Mouse (Mus musculus) heart, adult 2 months (tissue): ENCODE measurements at regions not wholly inside any gene's neighbourhood (a gene's known extent, or its start where the extent isn't known, plus 50 kb on each side); places are given as distances from the start of the nearest gene placed in this dataset.

Experiments used
- CTCF ChIP-seq: fragments of 200-600 bp; IDR thresholded peaks from 2 replicates; pipeline ENCODE4 v1.8.1; 2022; ENCODE audit warnings: antibody characterized with exemption, mild to moderate bottlenecking, moderate library complexity
- EP300 ChIP-seq: fragments of 200-500 bp; IDR thresholded peaks from 2 replicates; pipeline ENCODE4 v1.6.1; 2011; ENCODE audit warnings: low read depth, low read length, control low read depth; ENCODE audit not compliant: insufficient read depth
- POLR2A ChIP-seq: fragments of 200-500 bp; IDR thresholded peaks from 2 replicates; pipeline ENCODE4 v1.6.1; 2011; ENCODE audit warnings: mild to moderate bottlenecking, low read depth, low read length, control low read depth; ENCODE audit not compliant: insufficient read depth

DNA sequence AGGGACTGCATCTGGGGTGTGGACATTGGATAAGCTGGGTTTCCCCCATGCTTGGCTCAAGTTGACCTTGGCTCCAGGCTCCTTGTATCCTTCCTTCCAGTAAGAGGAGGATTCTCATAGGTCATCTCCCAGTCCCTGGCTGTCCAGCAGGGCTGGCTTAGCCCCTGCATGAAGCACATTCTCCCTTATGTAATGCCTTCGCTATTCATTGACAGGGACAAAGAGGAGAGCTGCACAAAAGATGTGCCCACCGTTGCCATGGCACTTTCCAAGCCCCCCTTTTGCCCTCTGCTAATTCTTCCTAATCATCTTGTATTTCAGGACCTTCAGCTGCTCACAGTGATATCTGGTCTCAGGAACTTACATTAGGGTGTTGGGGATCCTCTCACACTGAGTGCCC lies 79.0 kb upstream of the Fstl4 start:
- TF ChIP-seq CTCF (no peak), POLR2A (no peak), EP300 (no peak)
